Mouse (Mus musculus): Measurements from ENCODE around the gene Bhmt2. TPM values are rescaled to one million over a fixed set of nuclear protein-coding genes. Genes with fewer than 3 reads are reported as not detected.

Bhmt2 gene
- total and polyA plus RNA-seq, 2 experiments from 2014 or later: 0.05 TPM; not detected in 1

DNA sequence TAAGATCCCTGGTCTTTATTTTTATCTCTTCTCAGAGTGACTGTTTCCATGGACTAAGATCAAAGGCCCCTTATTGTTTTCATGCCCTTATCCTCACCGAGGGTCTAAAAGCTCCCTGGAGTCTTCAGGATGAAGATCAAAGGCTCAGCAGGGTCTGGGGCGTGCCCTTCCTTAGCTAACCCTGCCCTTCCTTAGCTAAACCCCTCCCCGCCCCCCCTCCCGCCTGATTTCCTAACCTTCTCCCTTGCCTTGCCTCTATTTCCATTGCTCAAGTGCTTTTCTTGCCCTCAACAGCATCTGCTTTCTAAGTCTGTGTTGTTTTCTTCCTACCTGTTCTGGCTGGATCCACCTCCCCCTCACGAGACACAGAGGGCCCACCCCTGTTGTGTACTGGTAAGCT is 13.2 kb upstream of the Bhmt2 start:
- H3K9ac ChIP-seq (replicated peaks; ENCODE audit: low read length): no peak overlapping the region
- H3K27ac ChIP-seq: no peak overlapping the region
- H3K4me3 ChIP-seq (ENCODE audit: low read length): no peak overlapping the region
- no peaks in the 10 kb centered on the region for H3K36me3 ChIP-seq (ENCODE audit: insufficient read depth, low read length)
- no peak overlapping the region for H3K4me2 ChIP-seq (ENCODE audit: low read depth, low read length)
- no peak for TF ChIP-seq CTCF (IDR thresholded peaks at IDR 0.05; ENCODE audit: low read depth)
- H3K27me3 ChIP-seq (ENCODE audit: insufficient read depth, low read length): no peaks in the 10 kb centered on the region
- WGBS: 20% methylated on average over 5 of the region's 5 CpGs
- DNase-seq (ENCODE audit: low spot score) (no peak), ATAC-seq (no peak)
- H3K9me3 ChIP-seq (ENCODE audit: low read length): no peaks in the 10 kb centered on the region
- no peaks in the 10 kb centered on the region for H3K4me1 ChIP-seq (ENCODE audit: insufficient read depth, low read length)

DNA sequence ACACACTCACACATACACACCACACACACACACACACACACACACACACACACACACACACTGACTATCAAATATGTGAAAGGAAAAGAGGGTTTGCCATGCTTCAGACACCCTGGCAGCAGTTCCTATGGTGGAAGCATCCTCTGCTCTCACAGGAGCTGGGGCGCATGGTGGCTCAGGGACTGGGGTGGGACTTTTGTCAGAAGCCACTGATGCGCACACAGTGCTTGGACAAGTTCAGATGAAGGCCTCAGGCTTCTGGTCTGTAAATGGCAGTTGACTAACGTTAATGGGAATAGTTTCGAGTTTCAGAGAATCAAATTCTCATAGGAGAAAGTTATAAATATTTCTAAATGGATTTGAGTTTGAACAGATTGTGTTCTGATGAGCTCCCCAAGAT is 11.1 kb upstream of the Bhmt2 start:
- H3K4me2 ChIP-seq (ENCODE audit: low read depth, low read length): no peak overlapping the region
- no peak overlapping the region for H3K9ac ChIP-seq (replicated peaks; ENCODE audit: low read length)
- H3K36me3 ChIP-seq (ENCODE audit: insufficient read depth, low read length): no peaks in the 10 kb centered on the region
- TF ChIP-seq CTCF (IDR thresholded peaks at IDR 0.05; ENCODE audit: low read depth): no peak
- H3K4me1 ChIP-seq (ENCODE audit: insufficient read depth, low read length): no peaks in the 10 kb centered on the region
- no peak overlapping the region for H3K27ac ChIP-seq
- no peak for DNase-seq (ENCODE audit: low spot score)
- no peak overlapping the region for H3K4me3 ChIP-seq (ENCODE audit: low read length)
- no peaks in the 10 kb centered on the region for H3K27me3 ChIP-seq (ENCODE audit: insufficient read depth, low read length)
- ATAC-seq: no peak
- H3K9me3 ChIP-seq (ENCODE audit: low read length): no peaks in the 10 kb centered on the region
- 61% methylated on average over 4 of the region's 4 CpGs for WGBS

DNA sequence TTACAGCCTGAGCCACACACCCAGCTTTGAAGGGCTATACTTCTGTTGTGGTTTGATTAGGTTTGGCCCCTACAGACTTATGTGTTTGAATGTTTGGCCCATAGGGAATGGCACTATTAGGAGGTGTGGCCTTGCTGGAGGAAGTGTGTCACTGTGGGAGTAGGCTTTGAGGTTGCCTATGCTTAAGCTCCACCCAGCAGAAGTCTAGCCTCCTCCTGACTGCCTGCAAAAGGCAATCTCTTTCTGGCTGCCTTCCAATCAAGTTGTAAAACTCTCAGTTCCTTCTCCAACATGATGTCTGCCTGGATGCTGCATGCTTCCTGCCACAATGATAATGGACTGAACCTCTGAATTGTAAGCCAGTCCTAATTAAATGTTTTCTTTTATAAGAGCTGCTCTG is 9.2 kb upstream of the Bhmt2 start:
- Histone ChIP-seq H3K9me3 (ENCODE audit: low read length) (no peaks in the 10 kb centered on the region), H3K9ac (replicated peaks; ENCODE audit: low read length) (no peak overlapping the region), H3K4me2 (ENCODE audit: low read depth, low read length) (no peak overlapping the region), H3K27me3 (ENCODE audit: insufficient read depth, low read length) (no peaks in the 10 kb centered on the region), H3K4me1 (ENCODE audit: insufficient read depth, low read length) (no peaks in the 10 kb centered on the region), H3K27ac (no peak overlapping the region), H3K4me3 (ENCODE audit: low read length) (no peak overlapping the region), H3K36me3 (ENCODE audit: insufficient read depth, low read length) (no peaks in the 10 kb centered on the region)
- no peak for TF ChIP-seq CTCF (IDR thresholded peaks at IDR 0.05; ENCODE audit: low read depth)
- DNase-seq (ENCODE audit: low spot score) (no peak), ATAC-seq (no peak)

GRCm38 (mm10) chr13:93676864-93677263 is 2.8 kb upstream of the Bhmt2 start:
- no peaks in the 10 kb centered on the region for H3K4me1 ChIP-seq (ENCODE audit: insufficient read depth, low read length)
- H3K9ac ChIP-seq (replicated peaks; ENCODE audit: low read length): no peak overlapping the region
- no peak overlapping the region for H3K4me2 ChIP-seq (ENCODE audit: low read depth, low read length)
- WGBS: 74% methylated on average over 9 of the region's 9 CpGs
- no peak overlapping the region for H3K27ac ChIP-seq
- ATAC-seq (no peak), DNase-seq (ENCODE audit: low spot score) (no peak)
- TF ChIP-seq CTCF (IDR thresholded peaks at IDR 0.05; ENCODE audit: low read depth): no peak
- no peaks in the 10 kb centered on the region for H3K9me3 ChIP-seq (ENCODE audit: low read length)
- H3K27me3 ChIP-seq (ENCODE audit: insufficient read depth, low read length): no peaks in the 10 kb centered on the region
- H3K4me3 ChIP-seq (ENCODE audit: low read length): no peak overlapping the region
- no peaks in the 10 kb centered on the region for H3K36me3 ChIP-seq (ENCODE audit: insufficient read depth, low read length)

- 74% methylated on average over 2 of the region's 2 CpGs for WGBS
- TF ChIP-seq CTCF (IDR thresholded peaks at IDR 0.05; ENCODE audit: low read depth): no peak
- no peak overlapping the region for H3K27ac ChIP-seq
- DNase-seq (ENCODE audit: low spot score): no peak
- no peak for ATAC-seq
- H3K9ac ChIP-seq (replicated peaks; ENCODE audit: low read length): no peak overlapping the region
- no peak overlapping the region for H3K4me2 ChIP-seq (ENCODE audit: low read depth, low read length)
- H3K4me1 ChIP-seq (ENCODE audit: insufficient read depth, low read length): no peaks in the 10 kb centered on the region
- H3K27me3 ChIP-seq (ENCODE audit: insufficient read depth, low read length): no peaks in the 10 kb centered on the region
- H3K4me3 ChIP-seq (ENCODE audit: low read length): no peak overlapping the region
- no peaks in the 10 kb centered on the region for H3K36me3 ChIP-seq (ENCODE audit: insufficient read depth, low read length)
- no peaks in the 10 kb centered on the region for H3K9me3 ChIP-seq (ENCODE audit: low read length)
Observed at GRCm38 (mm10) chr13:93673296-93673695, 806 bp downstream of the Bhmt2 start.

DNA sequence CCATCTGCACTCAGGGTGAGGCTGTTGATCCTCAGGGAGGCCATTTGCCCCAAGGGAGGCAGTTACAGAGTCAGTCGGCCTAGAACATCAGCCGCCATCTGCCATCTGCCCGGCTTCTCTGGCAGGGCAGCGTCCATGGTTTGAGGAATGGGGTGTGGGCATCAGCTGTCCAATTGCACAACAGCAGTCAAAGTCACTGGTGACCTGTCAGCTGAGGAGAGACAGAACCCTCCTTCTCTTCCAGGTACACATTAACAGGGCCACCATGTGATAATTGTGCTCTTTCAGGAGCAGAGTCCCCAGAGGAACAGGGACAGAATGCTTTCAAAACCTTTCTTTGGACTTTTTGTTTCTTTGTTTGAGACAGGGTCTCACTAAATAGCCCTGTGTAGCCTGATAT is 1.7 kb downstream of the Bhmt2 start:
- H3K36me3 ChIP-seq (ENCODE audit: insufficient read depth, low read length): no peaks in the 10 kb centered on the region
- H3K4me1 ChIP-seq (ENCODE audit: insufficient read depth, low read length): no peaks in the 10 kb centered on the region
- no peak overlapping the region for H3K4me2 ChIP-seq (ENCODE audit: low read depth, low read length)
- no peak for TF ChIP-seq CTCF (IDR thresholded peaks at IDR 0.05; ENCODE audit: low read depth)
- no peak overlapping the region for H3K27ac ChIP-seq
- DNase-seq (ENCODE audit: low spot score): no peak
- ATAC-seq: no peak
- no peaks in the 10 kb centered on the region for H3K9me3 ChIP-seq (ENCODE audit: low read length)
- no peak overlapping the region for H3K9ac ChIP-seq (replicated peaks; ENCODE audit: low read length)
- H3K27me3 ChIP-seq (ENCODE audit: insufficient read depth, low read length): no peaks in the 10 kb centered on the region
- no peak overlapping the region for H3K4me3 ChIP-seq (ENCODE audit: low read length)
- WGBS: 75% methylated on average over 4 of the region's 4 CpGs

DNA sequence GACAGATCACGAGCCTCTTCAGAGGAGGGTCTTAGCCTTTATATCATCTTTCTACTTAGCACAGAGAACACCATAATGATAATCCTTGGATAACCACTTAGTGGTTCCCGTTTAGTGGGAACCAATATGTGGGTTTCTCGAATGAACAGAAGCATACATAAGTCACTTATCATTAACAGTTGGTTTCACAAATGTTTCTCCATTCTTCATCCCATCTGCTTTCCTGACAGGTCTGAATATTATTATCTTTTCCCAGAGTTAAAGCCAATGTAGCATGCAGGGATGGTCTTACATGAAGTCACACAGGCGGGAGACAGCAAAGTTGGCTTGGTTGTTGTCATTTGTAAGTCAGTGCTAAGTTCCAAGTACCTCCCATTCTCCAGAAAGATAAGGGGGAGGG is 6.5 kb downstream of the Bhmt2 start:
- 82% methylated on average over 4 of the region's 4 CpGs for WGBS
- DNase-seq (ENCODE audit: low spot score): no peak
- no peak for ATAC-seq

More for the DNA sequence above, 6.5 kb downstream of the Bhmt2 start:
- Histone ChIP-seq H3K27ac (no peak overlapping the region), H3K36me3 (ENCODE audit: insufficient read depth, low read length) (no peaks in the 10 kb centered on the region), H3K27me3 (ENCODE audit: insufficient read depth, low read length) (no peaks in the 10 kb centered on the region), H3K4me2 (ENCODE audit: low read depth, low read length) (no peak overlapping the region), H3K4me3 (ENCODE audit: low read length) (no peak overlapping the region), H3K9ac (replicated peaks; ENCODE audit: low read length) (no peak overlapping the region), H3K4me1 (ENCODE audit: insufficient read depth, low read length) (no peaks in the 10 kb centered on the region), H3K9me3 (ENCODE audit: low read length) (no peaks in the 10 kb centered on the region)
- no peak for TF ChIP-seq CTCF (IDR thresholded peaks at IDR 0.05; ENCODE audit: low read depth)
